Mouse (Mus musculus) CD4-positive, CD25-positive, alpha-beta regulatory T cell, adult 4 months (primary cell): ENCODE data around the gene Wdr62. TPM values are rescaled to one million over a fixed set of nuclear protein-coding genes. Genes with fewer than 3 reads are reported as not detected.
A peak's percentile ranks its signal among the peaks of the same experiment; 100 is the strongest.

ENCODE experiments used
- ATAC-seq: one replicate; pipeline ENCODE4 v1.8.0; 2017
- polyA plus RNA-seq, 2 experiments: library from polyadenylated mRNA; unstranded; fragments of 100-300 nt; shearing (Covaris generic); gene quantifications; one replicate each; pipeline ENCODE4 v1.2.1; 2017

The Wdr62 gene
- 1 to 10 TPM; 1.9 to 3.2 TPM for polyA plus RNA-seq

DNA sequence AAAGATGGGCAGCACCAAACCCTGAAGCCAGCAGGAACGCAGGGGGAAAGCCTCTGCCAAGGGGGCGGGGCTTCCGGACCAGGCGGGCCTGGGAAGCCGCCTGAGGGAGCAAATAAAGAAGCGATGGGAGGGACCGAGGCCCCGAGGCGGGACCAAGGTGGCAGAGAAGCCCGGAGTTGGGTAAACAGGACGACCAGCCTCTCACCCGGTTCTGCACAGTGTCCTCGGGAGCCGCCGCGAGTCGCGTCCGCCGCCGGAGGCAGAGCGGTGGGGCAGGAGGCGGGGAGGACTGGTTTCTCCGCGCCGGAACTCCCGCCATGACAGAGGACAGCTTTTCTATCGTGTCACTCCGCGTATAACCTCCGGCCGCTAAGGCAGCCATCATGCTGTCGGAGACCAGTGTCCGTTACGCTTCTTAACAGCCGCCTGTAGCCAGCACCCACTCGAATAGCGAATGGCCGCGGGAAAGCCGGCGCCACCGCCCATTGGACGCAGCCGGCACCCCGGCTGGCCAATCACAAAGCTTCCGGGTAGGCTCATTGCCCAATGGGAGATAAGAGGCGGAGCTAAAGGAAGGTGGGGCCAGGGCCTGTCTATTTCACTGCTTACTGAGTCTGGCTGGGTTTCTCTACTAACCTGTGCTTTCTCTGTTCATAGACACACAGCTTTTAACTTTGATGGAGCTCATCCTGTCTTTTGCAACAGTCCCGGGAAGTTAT lies at the start of gene Wdr62, which contains the start of gene Thap8:
Gene Wdr62 (minus strand): TSS at position 469 of the 719 bp plus-strand sequence.
Gene Thap8 (plus strand): TSS at position 144 of the 719 bp plus-strand sequence.
- ATAC-seq = peak; percentile 97

DNA sequence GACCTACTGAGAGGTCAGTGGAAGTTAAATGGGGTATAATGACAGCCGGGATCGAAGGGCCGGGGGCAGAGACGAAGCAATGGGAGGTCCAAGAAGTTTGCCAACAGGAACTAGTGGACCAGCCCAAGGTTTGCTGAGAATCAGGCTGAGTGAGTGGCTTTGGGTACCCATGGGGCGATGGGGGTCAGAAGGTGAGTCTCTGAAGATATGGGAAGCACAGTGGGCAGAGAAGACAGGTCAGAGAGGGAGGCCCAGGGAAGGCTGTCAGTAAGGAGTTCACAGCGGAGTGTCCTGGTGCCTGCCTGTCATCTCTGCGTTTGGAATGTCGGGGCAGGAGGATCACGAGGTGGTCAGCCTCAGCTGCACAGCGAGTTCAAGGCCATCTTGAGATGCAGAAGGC lies 48.2 kb upstream of the Wdr62 start:
- no peak for ATAC-seq

DNA sequence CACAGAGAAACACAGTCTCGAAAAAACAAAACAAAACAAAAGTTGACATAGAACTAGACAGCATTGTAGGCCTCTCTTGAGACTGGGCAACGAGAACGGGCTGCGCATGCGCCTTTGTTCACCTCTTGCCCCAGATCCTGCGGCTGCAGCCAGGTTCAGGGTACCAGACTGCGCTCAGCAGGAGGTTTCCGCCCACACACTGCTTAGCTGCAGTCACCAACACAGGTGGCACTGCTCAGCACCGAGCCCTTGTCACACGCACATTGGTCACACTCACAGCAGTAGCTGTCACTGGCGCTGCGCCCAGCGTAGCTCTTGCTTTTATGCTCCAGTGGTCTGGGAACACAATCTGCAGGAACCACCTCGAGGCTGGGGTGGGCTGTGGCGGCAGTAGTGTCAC lies 46.9 kb upstream of the Wdr62 start:
- ATAC-seq = peak; percentile 36

DNA sequence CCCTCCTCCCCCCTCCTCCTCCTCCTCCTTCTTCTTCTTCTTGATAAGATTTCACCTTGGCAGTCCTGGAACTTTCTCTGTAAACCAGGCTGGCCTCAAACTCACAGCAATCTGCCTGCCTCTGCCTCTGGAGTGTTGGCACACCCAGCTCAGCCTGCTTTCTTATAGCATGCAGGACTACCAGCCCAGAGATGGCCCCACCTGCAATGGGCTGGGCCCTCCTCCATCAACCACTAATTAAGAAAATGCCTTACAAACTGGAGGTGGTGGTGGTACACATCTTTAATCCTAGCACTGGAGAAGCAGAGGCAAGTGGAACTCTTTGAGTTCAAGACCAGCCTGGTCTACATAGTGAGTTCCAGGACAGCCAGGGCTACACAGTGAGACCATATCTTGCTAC lies 46.2 kb upstream of the Wdr62 start:
- ATAC-seq = no peak

DNA sequence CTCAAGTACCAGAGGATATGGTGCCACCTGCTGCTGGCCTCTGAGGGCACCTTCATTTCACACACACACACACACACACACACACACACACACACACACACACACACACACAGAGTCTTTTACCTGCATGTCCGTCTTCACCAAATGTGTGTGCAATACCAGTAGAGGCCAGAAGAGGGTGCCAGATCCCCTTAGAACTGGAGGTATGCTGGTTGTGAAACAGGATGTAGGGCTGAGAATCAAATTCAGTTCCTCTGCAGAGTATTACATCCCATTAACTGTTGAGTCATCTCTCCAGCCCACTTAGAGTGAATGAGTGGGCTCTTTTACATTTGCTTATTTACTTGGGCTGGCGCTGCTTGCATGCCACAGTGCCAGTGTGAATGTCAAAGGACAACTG lies 45.1 kb upstream of the Wdr62 start:
- ATAC-seq = no peak

GRCm38 (mm10) chr7:30324300-30324944 lies 44.2 kb upstream of the Wdr62 start:
- no peak for ATAC-seq

DNA sequence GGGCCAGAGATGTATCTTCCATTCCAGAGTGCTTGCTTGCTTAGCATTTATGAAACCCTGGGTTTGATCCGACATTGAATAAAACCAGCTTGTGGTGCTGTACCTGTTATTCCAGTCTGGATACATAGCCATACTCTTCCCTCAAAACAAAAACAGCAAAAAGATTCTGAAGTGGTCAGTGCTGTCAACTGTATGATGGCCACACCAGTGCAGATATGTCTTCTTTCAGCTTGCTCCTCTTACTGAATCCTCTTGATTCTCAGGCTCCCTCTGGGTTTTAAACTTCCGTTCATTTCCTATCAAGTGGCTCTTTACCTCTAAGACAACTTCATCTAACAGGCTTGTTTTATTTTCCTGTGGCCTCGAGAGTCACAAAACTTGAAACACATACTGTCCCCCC lies 43.6 kb upstream of the Wdr62 start, which contains the start of gene Sdhaf1:
Gene Sdhaf1 (minus strand): TSS at position 101 of the 400 bp plus-strand sequence.
- ATAC-seq = no peak

- ATAC-seq = peak; percentile 62
These were observed 42.6 kb upstream of the Wdr62 start for GRCm38 (mm10) chr7:30322865-30323264.

GRCm38 (mm10) chr7:30322285-30322667 lies 42.1 kb upstream of the Wdr62 start:
- ATAC-seq = peak; percentile 72

DNA sequence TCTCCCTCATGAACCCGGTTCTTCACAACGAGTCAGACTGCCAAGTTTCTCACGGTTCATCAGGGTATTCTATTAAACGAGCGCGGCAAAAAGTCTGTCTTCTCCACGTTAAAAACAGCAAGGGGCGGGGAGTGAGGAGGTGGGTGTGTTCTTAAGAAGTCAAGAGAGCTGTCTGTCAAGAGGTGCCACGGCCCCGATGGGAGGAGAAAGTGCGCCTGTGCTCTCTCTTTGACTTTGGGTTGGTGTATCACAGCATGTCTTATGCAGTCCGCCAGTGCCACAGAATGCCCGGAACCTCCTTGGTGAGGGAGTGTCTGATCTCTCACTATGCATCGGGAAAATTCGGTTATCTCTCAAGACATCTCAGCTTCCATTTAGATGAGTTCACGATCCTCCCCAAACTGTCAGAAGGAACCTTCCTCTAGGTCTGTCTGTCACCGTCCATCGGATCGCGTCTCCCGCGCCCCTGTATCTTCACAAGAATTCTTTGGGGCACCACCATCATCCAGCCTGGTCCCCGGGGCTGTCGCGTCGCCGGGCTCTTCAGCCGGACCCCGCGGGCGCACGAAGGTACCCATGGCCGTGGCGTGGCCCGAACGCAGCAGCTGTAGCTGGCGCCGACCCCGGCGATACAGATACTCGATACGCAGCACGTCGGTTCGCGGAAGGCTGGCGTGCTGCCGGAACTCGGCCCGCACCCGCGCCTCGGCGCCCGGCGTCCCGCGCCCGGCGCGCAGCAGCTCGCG lies 41.5 kb upstream of the Wdr62 start, which contains the start of gene E130208F15Rik:
Gene E130208F15Rik (plus strand): TSS at position 202 of the 746 bp plus-strand sequence.
- ATAC-seq = peak; percentile 65

DNA sequence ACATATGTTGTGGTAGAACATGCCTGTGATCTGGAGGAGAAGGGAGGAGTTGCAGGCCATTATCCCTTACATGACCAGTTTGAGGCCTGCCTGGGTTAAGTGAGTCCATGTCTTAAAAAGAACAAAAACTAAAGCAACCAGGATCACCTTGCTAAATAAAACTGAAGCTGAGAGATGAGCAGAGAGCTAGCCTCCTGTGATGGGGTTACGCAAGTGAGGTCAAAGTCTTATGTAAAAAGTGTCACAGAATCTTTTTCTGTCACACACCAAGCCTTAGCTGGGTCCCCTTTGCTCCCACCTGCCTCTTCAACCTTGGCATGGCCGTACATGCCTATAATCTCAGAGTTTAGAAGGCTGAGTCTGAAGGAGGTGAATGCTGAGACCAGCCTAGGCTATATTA lies 40.7 kb upstream of the Wdr62 start:
- ATAC-seq = no peak

GRCm38 (mm10) chr7:30318142-30318541 lies 37.9 kb upstream of the Wdr62 start:
- ATAC-seq = no peak

- no peak for ATAC-seq
These were observed 35.6 kb upstream of the Wdr62 start for GRCm38 (mm10) chr7:30315559-30316529.

GRCm38 (mm10) chr7:30314721-30315155 lies 34.5 kb upstream of the Wdr62 start, which contains the start of gene Syne4:
TSS of gene Syne4 (plus strand) at chr7:30314807.
- ATAC-seq = no peak

DNA sequence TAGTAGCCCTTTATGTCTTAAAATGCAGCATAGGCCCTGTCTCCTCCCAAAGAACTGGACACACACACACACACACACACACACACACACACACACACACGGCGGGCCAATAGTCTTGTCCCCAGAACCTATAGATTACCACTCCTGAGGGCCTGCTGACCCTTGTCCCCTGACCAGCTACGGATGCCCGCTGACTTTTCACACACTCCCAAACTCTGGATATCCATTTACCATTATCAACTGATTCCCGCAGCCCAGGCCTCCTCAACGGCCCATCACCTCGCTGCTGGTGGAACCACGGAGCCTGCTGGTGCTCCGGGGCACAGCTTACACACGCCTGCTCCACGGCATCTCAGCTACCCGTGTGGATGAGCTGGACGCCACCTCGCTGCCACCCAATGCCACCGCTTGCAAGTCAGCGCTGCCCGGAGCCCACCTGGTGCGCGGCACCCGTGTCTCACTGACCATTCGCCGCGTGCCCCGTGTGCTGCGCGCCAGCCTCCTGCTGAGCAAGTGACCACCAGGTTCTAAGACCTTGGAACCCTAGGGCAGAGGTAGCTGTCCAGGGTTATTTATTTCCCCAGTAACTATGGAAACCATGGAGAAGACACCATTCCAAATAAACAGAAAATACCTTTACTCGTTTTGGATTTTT lies 33.6 kb upstream of the Wdr62 start:
- ATAC-seq = no peak

DNA sequence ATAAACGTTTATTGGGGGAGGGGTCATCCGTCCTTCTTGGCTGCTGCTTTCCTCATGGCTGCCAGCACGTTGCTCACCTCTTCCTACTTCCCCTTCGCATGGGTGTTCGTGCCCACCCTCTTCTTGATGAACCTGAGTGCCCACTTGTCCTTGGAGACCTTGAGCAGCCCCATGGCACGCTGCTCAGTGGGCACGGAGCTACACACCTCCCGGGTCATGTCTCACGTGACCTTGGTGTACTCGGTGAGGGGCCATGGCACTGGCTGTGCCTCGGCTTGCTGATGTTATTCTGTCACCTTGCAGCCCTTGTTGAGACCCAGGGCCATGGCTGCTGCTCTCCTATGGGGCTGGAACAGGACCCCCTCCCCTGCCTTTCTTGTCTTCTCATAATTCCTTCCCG lies 29.9 kb upstream of the Wdr62 start:
- ATAC-seq = no peak

DNA sequence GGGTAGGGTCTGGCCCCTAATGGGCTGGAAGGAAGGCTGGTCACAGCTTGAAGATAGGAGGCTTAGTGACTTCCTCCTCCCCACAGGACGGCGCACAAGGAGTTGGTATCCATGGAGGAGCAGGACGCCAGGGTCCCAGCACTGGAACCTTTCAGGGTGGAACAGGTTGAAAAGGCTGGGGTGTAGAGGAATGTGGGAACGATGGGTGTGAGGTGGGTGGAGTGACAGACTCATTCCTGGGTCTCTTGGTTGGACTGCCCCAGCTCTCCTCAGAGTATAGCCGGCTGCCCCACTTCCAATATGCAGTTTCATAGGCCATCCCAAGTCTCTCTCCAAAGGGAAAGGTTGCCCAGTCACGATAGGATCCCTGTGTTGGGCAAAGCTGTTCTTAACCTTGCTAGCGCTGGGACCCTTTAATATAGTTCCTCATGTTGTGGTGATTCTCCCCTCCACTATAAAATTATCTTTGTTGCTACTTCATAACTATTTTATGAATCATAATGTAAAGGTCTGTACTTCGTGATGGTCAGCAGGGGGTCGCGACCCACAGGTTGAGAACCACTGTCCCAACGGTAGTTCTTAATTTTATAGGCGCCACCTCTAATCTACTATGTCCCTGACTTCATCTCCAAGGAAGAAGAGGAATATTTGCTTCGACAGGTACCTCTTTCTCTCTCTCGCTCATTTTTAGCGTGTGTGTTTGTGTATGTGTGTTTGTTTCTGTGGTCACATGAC lies 29.3 kb upstream of the Wdr62 start:
- ATAC-seq = no peak

DNA sequence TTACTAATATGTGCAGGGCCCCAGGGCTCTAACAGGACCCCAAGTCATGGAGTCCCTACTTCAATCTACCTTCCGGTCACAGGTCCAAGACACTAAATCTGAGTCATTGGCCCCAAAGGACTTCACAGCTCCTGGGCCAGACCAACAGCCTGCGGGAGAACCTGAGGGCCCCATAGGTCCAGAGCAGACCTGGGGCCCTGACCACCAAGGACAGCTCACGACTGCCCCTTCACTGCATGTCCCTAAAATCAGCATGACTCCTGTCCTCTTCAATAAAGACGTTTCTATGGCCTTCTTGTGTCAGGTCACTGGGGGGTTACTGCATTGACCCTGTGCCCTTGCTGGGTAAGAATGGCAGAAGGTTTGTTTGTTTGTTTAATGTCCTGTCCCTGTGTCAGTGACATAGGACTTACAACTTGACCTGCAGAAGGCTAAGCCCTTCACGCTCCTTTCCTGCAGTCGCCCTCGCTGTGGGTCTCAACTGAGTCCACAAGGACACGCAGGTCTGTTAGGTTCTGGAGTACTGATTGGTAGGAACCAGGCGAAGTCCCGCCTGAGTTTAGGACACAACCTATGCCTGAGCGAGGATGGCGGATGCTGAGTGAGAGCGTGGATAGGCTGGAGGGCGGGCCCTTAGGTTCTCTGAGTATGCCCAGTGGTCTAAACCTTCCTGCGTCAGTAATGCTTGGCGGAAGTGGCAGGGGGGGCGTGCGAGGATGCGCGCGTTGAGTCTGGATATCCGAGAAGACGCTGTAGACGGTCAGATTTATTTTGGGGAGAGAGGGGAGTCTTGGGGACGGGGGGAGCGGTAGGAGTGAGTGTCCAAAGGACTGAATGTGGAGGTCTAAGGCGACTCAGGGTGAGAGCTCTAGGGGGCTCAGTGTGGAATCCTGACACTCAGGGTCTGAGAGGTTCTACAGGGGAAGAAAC lies 28.1 kb upstream of the Wdr62 start, which contains the start of gene Alkbh6:
Gene Alkbh6 (plus strand): TSS at position 642 of the 930 bp plus-strand sequence.
- peak; percentile 100 for ATAC-seq

DNA sequence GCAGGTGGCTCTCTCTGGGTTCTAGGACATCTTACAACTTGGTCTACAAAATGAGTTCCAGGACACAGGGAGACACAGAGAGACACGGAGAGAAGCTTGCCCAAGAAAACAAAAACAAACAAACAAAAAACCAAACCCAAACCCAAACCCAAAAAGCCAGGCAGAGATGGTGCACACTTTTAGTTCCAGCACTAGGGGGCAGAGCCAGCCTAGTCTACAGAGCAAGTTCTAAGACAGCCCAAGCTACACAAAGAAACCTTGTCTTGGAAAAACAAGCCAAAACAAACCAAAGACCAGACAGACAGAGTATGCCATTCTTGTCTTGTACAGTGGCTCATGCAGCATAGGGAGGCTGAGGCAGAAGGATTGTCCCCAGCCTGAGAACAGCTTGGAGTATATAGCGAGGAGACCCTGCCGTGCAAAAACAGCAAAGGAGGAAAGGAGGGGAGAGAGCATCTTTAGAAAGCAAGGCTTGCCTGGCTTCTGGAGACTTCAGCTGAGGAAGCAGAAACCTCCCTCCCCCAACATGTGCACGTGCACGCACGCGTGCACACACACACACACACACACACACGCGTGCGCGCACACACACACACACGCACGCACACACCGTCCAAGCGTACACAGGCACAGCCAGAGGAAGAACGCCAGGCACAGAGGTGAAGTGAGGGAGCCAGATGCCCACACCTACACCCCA lies 26.0 kb upstream of the Wdr62 start:
- ATAC-seq = no peak
